Mouse (Mus musculus) gastrocnemius, adult 2 months (tissue): ENCODE measurements at regions not wholly inside any gene's neighbourhood (a gene's known extent, or its start where the extent isn't known, plus 50 kb on each side); places are given as distances from the start of the nearest gene placed in this dataset.

Source experiments
- DNase-seq: peaks from one replicate; pipeline ENCODE4 v3.0.0; 2022
- H3K27ac ChIP-seq: fragments of 200-600 bp; 2 replicates; pipeline ENCODE4 v1.8.1; 2022; ENCODE audit warnings: mild to moderate bottlenecking
- H3K4me3 ChIP-seq: fragments of 200-600 bp; 2 replicates; pipeline ENCODE4 v1.8.1; 2022; ENCODE audit warnings: mild to moderate bottlenecking, moderate library complexity
- CTCF ChIP-seq: fragments of 200-600 bp; IDR thresholded peaks from 2 replicates; pipeline ENCODE4 v1.8.1; 2022; ENCODE audit warnings: antibody characterized with exemption, mild to moderate bottlenecking, moderate library complexity
- intact Hi-C: fragments of 180-260 bp; cut with DNase I; formaldehyde crosslinking; loops from one replicate; pipeline ENCODE4 v1.15.1; 2025

- intact Hi-C loops, result no loop called here
- TF ChIP-seq CTCF, result no peak
- no peak for DNase-seq
Measured at GRCm38 (mm10) chr7:93136061-93136460, 56.4 kb downstream of the Fam181b start.

GRCm38 (mm10) chr7:93147379-93147778 is 67.7 kb downstream of the Fam181b start:
- intact Hi-C loops, result no loop called here
- H3K4me3 ChIP-seq, result no peak overlapping the region
- no peak for DNase-seq
- H3K27ac ChIP-seq, result no peak overlapping the region
- TF ChIP-seq CTCF, result peak; percentile 33; the same call in 1 of the 2 replicates

More at GRCm38 (mm10) chr7:93136061-93136460, 56.4 kb downstream of the Fam181b start:
- H3K27ac ChIP-seq, result peak overlapping the region; percentile 63
- H3K4me3 ChIP-seq, result no peak overlapping the region

GRCm38 (mm10) chr7:93151321-93151720 is 71.7 kb downstream of the Fam181b start:
- intact Hi-C loops, result no loop called here
- no peak overlapping the region for H3K4me3 ChIP-seq
- no peak overlapping the region for H3K27ac ChIP-seq
- DNase-seq, result no peak
- no peak for TF ChIP-seq CTCF

GRCm38 (mm10) chr7:93197106-93197505 is 117.4 kb downstream of the Fam181b start:
- no peak overlapping the region for H3K4me3 ChIP-seq
- intact Hi-C loops, result no loop called here
- H3K27ac ChIP-seq, result no peak overlapping the region
- no peak for DNase-seq
- TF ChIP-seq CTCF, result no peak
